Mouse (Mus musculus) liver, embryonic 15.5 days (tissue): ENCODE results near the gene Lgals4. TPM values are rescaled to one million over a fixed set of nuclear protein-coding genes. Genes with fewer than 3 reads are reported as not detected.
"Not testable (repeated sequence)": the region's sequence is repeated elsewhere in the genome, so short reads cannot be mapped to it uniquely, and the experiment has no call there.

Experiments used
- ATAC-seq: fragments of 200-750 bp; cut with Nextera tagmentation; 2 replicates; pipeline ENCODE4 v1.8.0; 2017; ENCODE audit warnings: moderate number of reproducible peaks, mild to moderate bottlenecking, moderate library complexity; ENCODE audit not compliant: insufficient read depth
- H3K27ac ChIP-seq: fragments of 300-500 bp; sonication (generic); replicated peaks from 2 replicates; pipeline ENCODE4 v1.5.1; 2015; ENCODE audit warnings: mild to moderate bottlenecking, inconsistent platforms
- H3K27me3 ChIP-seq: fragments of 300-500 bp; sonication (generic); 2 replicates; pipeline ENCODE4 v1.6.1; 2015; ENCODE audit warnings: mild to moderate bottlenecking, inconsistent platforms
- H3K36me3 ChIP-seq: fragments of 300-500 bp; sonication (generic); replicated peaks from 2 replicates; pipeline ENCODE4 v1.6.1; 2015; ENCODE audit warnings: moderate library complexity, mild to moderate bottlenecking, inconsistent platforms
- H3K4me1 ChIP-seq: fragments of 300-500 bp; sonication (generic); replicated peaks from 2 replicates; pipeline ENCODE4 v1.6.1; 2015; ENCODE audit warnings: inconsistent platforms
- H3K4me2 ChIP-seq: fragments of 300-500 bp; sonication (generic); 2 replicates; pipeline ENCODE4 v1.6.1; 2015; ENCODE audit warnings: moderate library complexity, mild to moderate bottlenecking, inconsistent platforms
- H3K4me3 ChIP-seq: fragments of 300-500 bp; sonication (generic); replicated peaks from 2 replicates; pipeline ENCODE4 v1.5.1; 2015; ENCODE audit warnings: mild to moderate bottlenecking, inconsistent platforms
- H3K9ac ChIP-seq: fragments of 300-500 bp; sonication (generic); 2 replicates; pipeline ENCODE4 v1.6.1; 2015; ENCODE audit warnings: moderate library complexity, mild to moderate bottlenecking, inconsistent platforms
- H3K9me3 ChIP-seq: fragments of 300-500 bp; sonication (generic); replicated peaks from 2 replicates; pipeline ENCODE4 v1.6.1; 2016; ENCODE audit warnings: inconsistent platforms
- WGBS: fragments of 180-500 bp; shearing (Covaris S2); methylation state at CpG from one replicate; pipeline ENCODE4 v1.1.7; 2015; ENCODE audit warnings: mixed read lengths; ENCODE audit not compliant: insufficient replicate concordance; 5-methylcytosine and 5-hydroxymethylcytosine counted together
- polyA plus RNA-seq: library from polyadenylated mRNA; unstranded; fragments of >200 nt; fragmentation: Nextera tagmentation; extraction: Ambion mirVana; gene quantifications from 2 replicates; pipeline ENCODE4 v1.2.1, GENCODE M21; 2015

Lgals4 gene
- polyA plus RNA-seq, 1 experiment from 2014 or later, result 4.8 TPM

DNA sequence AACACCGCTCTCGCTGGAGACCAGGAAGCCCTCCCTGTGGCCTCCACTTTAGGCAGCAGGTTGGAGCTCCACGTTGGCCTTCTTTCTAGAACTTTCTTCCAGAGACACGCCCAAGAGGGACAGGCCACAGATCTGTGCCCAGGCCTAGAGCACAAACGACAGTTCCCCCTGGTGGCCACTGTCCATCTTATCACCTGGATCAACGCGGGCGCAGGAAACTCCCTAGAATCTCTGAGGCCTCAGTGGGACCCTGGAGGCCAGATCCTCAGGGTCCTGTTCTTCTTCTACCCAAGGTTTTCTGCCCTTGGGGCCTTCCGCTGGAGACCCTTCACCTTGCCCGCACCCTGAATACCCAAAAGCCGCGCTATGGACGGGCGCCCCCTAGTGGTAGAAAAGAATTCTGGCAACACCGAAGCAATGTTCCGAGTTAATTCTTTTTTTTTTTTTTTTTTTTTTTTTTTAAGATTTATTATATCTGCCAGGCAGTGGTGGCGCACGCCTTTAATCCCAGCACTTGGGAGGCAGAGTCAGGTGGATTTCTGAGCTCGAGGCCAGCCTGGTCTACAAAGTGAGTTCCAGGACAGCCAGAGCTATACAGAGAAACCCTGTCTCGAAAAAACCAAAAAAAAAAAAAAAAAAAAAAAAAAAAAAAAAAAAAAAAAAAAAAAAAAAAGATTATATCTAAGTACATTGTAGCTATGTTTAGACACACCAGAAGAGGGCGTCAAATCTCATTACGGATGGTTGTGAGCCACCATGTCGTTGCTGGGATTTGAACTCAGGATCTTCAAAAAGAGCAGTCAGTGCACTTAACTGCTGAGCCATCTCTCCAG, 34.1 kb downstream of the Lgals4 start:
- H3K4me1 ChIP-seq, result peaks cover 33% of the 10 kb centered on the region
- H3K4me3 ChIP-seq, result peak overlapping the region; percentile 44
- H3K4me2 ChIP-seq, result peak overlapping the region; percentile 71
- H3K9ac ChIP-seq, H3K9me3 ChIP-seq, H3K27me3 ChIP-seq, H3K36me3 ChIP-seq: not testable (repeated sequence)
- ATAC-seq, result peak; percentile 54; the same call in 1 of the 2 replicates
- H3K27ac ChIP-seq, result peak overlapping the region; percentile 53; the same call in 1 of the 2 replicates
- WGBS, result 18% methylated on average over 23 of the region's 23 CpGs

DNA sequence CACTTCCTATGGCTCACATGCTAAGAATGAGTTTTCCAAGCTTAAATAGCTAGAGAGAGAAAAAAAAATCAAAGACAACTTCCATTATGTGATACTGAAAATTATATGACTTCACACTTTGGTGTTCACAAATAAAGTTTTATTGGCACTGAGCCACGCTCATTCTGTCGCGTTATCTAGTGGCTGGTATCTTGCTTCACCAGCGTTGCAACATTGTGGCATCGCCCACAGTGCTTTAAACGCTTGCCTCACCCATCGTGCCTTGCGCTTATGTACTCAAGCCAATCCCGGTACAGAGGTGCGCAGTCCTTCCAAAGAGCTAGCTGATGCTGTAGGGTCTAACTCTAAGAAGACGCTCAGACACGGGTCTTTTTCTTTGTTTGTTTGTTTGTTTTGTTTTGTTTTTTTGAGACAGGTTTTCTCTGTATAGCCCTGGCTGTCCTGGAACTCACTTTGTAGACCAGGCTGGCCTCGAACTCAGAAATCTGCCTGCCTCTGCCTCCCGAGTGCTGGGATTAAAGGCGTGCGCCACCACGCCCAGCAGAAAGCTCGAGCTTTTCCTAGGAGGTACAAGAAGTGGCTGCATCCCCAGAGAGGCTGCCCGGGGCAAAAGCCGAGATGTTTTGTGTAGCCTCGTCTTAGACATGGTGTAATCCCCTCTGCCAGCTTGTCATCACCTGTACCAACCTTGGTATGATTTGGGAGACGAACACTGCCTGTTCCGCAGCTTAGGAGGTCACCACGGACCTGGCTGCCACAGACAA, 37.4 kb downstream of the Lgals4 start:
- 67% methylated on average over 24 of the region's 24 CpGs for WGBS
- Histone ChIP-seq H3K9ac (no peak overlapping the region), H3K4me1 (peaks cover 19% of the 10 kb centered on the region), H3K27me3 (0 out of 2 replicates have a peak, but pooled peaks cover 4% of the 10 kb centered on the region), H3K4me2 (no peak overlapping the region), H3K9me3 (no peaks in the 10 kb centered on the region), H3K27ac (no peak overlapping the region), H3K36me3 (no peaks in the 10 kb centered on the region), H3K4me3 (no peak overlapping the region)
- no peak for ATAC-seq

DNA sequence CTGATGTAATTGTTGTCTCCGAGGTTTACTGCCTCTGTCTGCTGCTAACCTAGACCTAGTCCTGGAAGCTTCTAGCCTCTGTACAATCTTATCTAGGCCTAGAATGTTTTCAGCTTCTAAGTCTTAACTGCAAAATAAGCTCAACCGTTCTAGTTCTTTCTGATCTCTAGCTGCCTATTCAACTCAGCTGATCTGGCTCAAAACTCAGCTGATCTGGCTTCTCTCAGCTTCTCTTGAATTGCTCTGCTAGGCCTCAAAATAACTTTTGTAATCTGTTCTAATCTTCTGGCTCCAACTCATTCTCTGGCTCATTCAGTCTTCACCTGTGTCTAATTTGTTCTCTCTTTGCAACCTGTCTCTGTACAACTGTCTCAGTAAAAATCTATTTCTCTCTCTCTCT, 40.9 kb downstream of the Lgals4 start:
- no peaks in the 10 kb centered on the region for H3K9me3 ChIP-seq
- H3K36me3 ChIP-seq, result no peaks in the 10 kb centered on the region
- no peak overlapping the region for H3K4me3 ChIP-seq
- H3K27me3 ChIP-seq, result 0 out of 2 replicates have a peak, but pooled peaks cover 4% of the 10 kb centered on the region
- no peak overlapping the region for H3K4me2 ChIP-seq
- peaks cover 26% of the 10 kb centered on the region for H3K4me1 ChIP-seq
- no peak for ATAC-seq
- WGBS, result 42% methylated on average over 2 of the region's 2 CpGs
- H3K27ac ChIP-seq, result no peak overlapping the region
- no peak overlapping the region for H3K9ac ChIP-seq

DNA sequence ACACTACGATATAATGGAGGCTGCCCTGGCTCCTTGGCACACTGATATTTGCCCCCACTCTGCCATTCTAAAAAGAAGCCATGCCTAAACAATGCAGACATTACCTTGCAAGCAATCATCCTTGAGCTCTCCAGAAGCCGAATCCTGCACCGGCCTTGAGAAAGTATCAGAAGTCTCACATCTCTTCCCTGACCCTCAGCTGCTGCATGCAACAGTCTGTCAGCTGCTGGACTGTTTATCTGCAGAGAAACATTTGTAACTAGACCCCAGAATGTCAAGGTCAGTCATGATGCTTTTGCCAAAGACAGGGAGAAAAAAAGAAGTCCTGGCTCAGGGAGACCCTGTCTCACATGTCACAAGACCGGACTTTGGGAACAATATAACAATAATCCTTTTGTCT, 42.4 kb downstream of the Lgals4 start:
- no peak for ATAC-seq
- H3K4me2 ChIP-seq, result no peak overlapping the region
- H3K4me3 ChIP-seq, result no peak overlapping the region
- H3K36me3 ChIP-seq, result no peaks in the 10 kb centered on the region
- H3K4me1 ChIP-seq, result peaks cover 28% of the 10 kb centered on the region
- H3K27ac ChIP-seq, result no peak overlapping the region
- 69% methylated on average over 4 of the region's 4 CpGs for WGBS
- no peaks in the 10 kb centered on the region for H3K9me3 ChIP-seq
- 0 out of 2 replicates have a peak, but pooled peaks cover 4% of the 10 kb centered on the region for H3K27me3 ChIP-seq
- no peak overlapping the region for H3K9ac ChIP-seq

DNA sequence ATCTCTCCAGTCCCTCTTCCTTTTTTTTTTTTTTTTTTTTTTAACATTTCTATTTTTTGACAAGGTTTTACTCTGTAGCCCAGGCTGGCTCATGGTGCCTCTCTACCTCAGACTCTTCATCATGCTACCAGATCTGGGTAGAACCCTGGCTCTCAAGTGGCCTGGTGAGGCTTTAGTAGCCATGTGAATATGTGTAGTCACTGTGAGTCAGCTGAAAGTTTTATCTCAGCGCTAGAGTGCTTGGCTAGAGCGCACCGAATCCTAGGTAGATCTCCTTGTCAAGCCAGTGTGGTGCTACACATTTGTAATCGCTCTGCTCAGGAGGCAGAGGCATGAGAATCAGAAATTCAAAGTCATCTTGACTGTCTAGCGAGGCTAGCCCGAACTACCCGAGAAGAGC, 43.5 kb downstream of the Lgals4 start:
- H3K9ac ChIP-seq, result no peak overlapping the region

DNA sequence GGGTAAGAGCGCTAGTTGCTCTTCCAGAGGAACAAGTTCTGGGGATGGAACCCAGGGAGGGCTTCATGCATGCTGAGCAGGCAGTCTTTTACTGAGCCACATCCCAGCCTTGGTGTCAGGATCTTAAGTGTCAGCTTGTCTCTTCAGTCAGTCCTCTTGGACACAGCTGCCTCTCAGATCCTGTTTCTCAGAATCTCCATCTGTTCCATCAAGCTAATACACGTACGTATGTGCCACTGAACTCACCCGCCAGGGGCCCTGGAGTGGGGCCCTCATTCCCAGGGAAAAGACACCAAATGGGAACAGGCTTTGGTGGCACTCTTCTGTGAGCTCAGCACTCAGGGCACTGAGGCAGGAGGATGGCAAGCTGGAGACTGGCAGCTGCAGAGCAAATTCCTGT, 44.2 kb downstream of the Lgals4 start:
- Histone ChIP-seq H3K27me3 (0 out of 2 replicates have a peak, but pooled peaks cover 4% of the 10 kb centered on the region), H3K36me3 (no peaks in the 10 kb centered on the region), H3K4me1 (peaks cover 28% of the 10 kb centered on the region), H3K9me3 (no peaks in the 10 kb centered on the region), H3K4me2 (no peak overlapping the region; the same call in 1 of the 2 replicates), H3K9ac (no peak overlapping the region), H3K27ac (peak overlapping the region; percentile 72), H3K4me3 (no peak overlapping the region)
- ATAC-seq, result no peak
- 68% methylated on average over 4 of the region's 4 CpGs for WGBS

More for the DNA sequence above, 43.5 kb downstream of the Lgals4 start:
- ATAC-seq, result peak; percentile 90
- Histone ChIP-seq H3K4me1 (peaks cover 28% of the 10 kb centered on the region), H3K27me3 (0 out of 2 replicates have a peak, but pooled peaks cover 4% of the 10 kb centered on the region), H3K4me3 (no peak overlapping the region), H3K9me3 (no peaks in the 10 kb centered on the region), H3K27ac (peak overlapping the region; percentile 72), H3K4me2 (no peak overlapping the region), H3K36me3 (no peaks in the 10 kb centered on the region)
- WGBS, result 36% methylated on average over 7 of the region's 7 CpGs

DNA sequence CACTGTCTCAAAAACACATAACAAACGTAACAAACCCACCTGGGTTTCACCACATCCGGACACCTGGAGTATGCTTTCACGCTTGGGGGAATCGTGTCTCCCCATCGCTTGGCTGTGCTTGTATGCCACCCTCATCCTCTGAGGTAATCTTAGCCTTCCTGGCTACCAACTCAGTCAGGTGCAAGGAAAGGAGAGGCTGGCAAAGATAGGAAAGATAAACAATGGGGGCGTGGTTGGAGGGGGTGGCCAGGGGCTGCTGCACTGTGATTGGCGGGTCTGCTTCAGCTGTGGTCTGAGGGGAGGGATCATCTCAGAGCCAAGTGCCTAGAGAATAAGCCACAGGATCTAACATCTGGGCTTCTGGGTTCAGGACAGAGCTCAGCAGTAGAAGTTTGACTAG, 46.0 kb downstream of the Lgals4 start:
- Histone ChIP-seq H3K9ac (no peak overlapping the region), H3K9me3 (no peaks in the 10 kb centered on the region), H3K4me2 (no peak overlapping the region), H3K27me3 (no peaks in the 10 kb centered on the region), H3K4me3 (no peak overlapping the region), H3K27ac (no peak overlapping the region), H3K4me1 (peaks cover 28% of the 10 kb centered on the region), H3K36me3 (no peaks in the 10 kb centered on the region)
- WGBS, result 74% methylated on average over 7 of the region's 7 CpGs
- no peak for ATAC-seq

DNA sequence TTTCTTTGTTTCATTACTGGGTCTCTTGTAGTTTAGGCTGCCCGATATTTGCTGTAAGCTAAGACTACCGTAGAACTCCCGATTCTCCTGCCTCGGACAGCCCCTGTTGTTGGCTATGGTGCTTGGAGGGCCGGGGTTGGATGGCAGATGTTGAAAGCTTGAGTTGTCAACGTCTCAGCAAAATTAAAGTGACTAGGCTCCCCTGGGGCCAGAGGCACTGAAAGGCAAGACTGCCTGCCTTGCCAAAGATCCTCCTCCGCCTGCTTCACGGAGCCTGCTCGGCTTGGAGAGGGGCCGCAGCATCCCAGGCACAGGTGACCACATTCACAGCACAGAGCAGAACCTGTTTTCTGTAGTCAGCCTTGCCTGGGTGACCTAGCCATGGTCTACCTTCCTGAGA, 46.9 kb downstream of the Lgals4 start:
- no peak for ATAC-seq
- Histone ChIP-seq H3K27ac (no peak overlapping the region), H3K9ac (no peak overlapping the region), H3K4me2 (no peak overlapping the region), H3K27me3 (peaks cover 5% of the 10 kb centered on the region; the same call in 1 of the 2 replicates), H3K4me3 (no peak overlapping the region), H3K4me1 (peaks cover 28% of the 10 kb centered on the region), H3K36me3 (no peaks in the 10 kb centered on the region), H3K9me3 (no peaks in the 10 kb centered on the region)
- WGBS, result 76% methylated on average over 10 of the region's 10 CpGs

DNA sequence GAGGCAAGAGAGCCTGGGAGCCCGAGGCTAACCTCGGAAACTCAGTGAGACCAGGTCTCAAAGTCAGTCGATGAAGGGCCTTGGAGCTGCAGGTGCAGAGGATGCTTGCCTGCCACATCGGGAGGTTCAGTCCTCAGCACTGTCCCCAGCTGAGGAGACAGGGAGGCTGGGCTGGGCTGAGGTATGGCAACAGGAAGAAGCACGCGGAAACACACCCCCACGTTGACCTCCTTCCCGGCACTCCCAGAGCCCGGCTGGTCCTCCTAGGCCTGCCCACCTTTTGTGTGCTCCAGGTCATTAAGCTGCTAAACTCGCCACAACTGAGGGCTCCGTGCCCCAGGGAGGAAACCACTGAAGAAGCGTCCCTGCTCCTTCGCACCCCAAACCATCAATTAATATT, 47.5 kb downstream of the Lgals4 start, which contains the start of gene Capn12:
Gene Capn12 (plus strand): TSS at position 224 of the 400 bp plus-strand sequence.
- H3K4me3 ChIP-seq, result no peak within 1 kb of the TSS
- 42% methylated on average over 13 of the region's 13 CpGs for WGBS
- H3K4me2 ChIP-seq, result no peak within 1 kb of the TSS
- H3K27ac ChIP-seq, result no peak within 1 kb of the TSS
- ATAC-seq, result no peak
- no peaks in the 10 kb centered on the region for H3K9me3 ChIP-seq
- H3K36me3 ChIP-seq, result no peaks in the 10 kb centered on the region
- H3K27me3 ChIP-seq, result peaks cover 12% of the 10 kb centered on the region
- H3K9ac ChIP-seq, result no peak within 1 kb of the TSS
- peaks cover 25% of the 10 kb centered on the region for H3K4me1 ChIP-seq

DNA sequence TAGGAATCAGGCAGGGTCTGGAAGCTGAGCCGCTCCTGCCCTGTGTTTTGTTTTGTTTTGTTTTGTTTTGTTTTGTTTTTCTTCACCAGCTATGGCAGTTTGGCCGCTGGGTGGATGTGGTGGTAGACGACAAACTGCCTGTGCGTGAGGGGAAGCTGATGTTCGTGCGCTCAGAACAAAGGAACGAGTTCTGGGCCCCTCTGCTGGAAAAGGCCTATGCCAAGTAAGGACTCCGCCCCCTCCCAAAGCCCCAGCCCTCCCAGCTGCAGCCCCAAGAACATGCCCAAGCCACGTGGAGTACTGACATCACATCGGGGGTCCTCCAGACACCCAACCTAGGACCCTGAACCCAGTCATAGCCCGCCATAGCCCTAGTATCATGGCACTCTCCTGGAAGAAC, 49.4 kb downstream of the Lgals4 start:
- H3K4me2 ChIP-seq, result no peak overlapping the region
- no peaks in the 10 kb centered on the region for H3K9me3 ChIP-seq
- ATAC-seq, result no peak
- H3K27ac ChIP-seq, result no peak overlapping the region
- H3K4me1 ChIP-seq, result peaks cover 6% of the 10 kb centered on the region
- H3K4me3 ChIP-seq, result no peak overlapping the region
- whole genome bisulfite sequencing, result 66% methylated on average over 11 of the region's 11 CpGs
- H3K36me3 ChIP-seq, result no peaks in the 10 kb centered on the region
- H3K27me3 ChIP-seq, result peaks cover 30% of the 10 kb centered on the region
- no peak overlapping the region for H3K9ac ChIP-seq

DNA sequence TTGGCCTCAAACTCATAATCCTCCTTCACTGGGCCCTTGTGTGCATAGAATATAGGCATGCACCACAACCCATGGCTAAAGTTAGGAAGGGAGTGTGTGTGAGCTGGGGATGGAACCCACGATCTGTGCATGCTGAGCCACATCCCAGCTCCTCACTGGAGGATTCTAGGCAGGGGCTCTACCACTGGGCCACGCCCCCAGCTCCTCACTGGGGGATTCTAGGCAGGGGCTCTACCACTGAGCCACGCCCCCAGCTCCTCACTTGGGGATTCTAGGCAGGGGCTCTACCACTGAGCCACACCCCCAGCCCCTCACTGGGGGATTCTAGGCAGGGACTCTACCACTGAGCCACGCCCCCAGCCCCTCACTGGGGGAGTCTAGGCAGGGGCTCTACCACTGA, 50.0 kb downstream of the Lgals4 start:
- not testable (repeated sequence) for H3K4me3 ChIP-seq, ATAC-seq, H3K4me2 ChIP-seq, H3K36me3 ChIP-seq, H3K27ac ChIP-seq, H3K9ac ChIP-seq, H3K9me3 ChIP-seq, H3K4me1 ChIP-seq
- WGBS, result 65% methylated on average over 4 of the region's 4 CpGs
- H3K27me3 ChIP-seq, result peaks cover 37% of the 10 kb centered on the region
